Mouse (Mus musculus) frontal cortex, adult (tissue): Measurements from ENCODE around the gene Fpgs.

Experiments used
- ATAC-seq: cut with Nextera tagmentation; 2 replicates; pipeline ENCODE4 v1.9.2; 2017; ENCODE audit warnings: mild to moderate bottlenecking, moderate library complexity, mixed read lengths; ENCODE audit not compliant: low TSS enrichment

The Fpgs gene

DNA sequence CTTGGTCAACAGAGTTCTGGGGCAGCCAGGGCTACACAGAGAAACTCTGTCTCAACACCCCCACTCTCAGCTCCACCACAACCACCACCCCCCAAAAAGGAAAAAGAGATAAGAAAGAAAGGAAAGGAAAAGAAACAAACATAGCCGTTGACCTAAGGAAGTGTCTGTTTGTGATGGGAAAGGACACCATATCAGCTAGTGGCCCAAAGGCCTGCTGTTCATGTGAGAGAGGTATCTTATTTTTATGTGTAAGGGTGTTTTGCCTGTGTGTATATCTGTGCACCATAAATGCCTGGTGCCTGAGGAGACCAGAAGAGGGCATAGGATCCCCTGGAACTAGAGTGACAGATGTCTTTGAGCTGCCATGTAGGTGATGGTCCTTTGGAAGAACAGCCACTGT, 64.3 kb downstream of the Fpgs start:
- no peak for ATAC-seq

DNA sequence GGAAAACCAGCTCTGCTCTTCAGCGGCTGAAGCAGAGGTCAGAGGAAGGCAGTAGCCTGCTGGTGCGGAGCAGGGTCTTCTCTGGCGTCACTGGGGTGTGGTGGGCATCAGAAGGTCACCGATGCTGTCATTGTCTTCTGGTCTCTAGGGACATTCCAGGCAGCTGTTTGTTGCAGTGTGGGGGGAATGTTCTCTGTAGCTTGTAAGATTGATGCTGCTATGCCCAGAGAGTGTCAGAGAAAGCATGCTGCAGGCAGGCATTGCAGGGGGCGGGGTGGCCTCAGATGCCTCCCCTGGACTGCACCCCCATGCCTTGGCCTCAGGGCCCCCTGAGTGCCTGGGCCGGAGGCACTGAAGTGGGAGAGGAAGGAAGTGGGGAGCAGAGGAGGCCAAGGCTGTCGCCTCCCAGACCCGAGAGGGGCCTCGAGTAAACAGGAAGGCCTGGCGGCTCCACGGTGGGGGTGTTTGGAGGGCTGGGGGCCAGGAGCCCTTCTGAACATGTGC, 66.1 kb downstream of the Fpgs start:
- ATAC-seq = no peak

DNA sequence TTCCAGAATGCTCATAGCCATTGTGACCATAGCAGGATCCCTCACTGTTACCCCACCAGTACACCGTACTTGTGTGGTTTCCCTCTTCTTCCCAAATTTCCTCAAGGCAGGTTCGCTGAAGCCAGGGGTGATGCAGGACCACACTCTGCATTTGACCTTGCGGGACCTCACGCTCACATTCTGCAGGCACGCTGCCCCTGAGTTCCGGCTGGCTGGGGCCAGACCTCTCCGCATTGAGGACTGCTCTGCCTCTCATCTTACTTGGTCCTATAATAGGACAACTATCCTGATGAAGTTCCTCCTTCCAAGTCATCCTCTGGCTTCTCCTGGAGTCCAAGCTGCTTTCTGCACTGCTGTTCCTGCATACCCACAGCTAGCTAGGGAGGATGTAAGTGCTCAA, 67.3 kb downstream of the Fpgs start:
- no peak for ATAC-seq

DNA sequence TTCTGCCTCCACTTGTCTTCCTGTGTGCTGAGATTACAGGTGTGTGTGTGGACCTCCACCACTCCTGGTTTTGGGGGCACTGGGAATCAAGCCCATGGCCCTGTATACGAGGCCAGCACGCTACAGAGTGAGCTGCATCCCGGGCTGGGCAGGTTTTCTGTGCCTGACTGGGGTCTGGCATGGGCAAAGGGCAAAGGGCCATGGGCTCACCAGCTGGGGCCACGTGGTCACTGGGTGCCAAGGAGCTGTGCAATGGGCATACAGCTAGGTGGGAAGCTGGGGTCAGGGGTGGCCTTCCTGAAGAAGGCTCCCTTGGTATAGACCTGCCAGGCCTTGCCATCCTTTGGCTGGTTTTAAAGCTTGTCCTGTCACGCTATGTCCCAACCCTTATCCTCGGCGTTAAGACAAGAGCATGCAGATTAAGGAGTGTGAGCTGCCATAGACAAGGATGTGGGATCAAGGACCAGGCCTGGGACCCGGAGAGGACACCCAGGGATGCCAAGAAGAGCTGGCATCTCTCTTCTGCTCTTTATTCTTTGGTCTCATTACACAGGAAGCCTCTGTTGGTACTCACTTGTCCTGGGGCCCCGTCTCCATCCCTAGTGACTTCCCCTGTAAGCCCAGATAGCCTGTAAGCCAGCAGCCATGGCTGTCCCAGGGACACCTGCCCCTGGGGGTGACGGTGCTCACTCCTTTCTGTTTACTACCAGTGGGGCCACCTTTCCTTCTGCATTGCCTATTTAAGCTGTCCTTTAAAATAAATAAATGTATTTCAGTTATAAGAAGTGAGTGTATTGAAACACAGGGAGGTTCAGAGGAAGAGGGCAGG, 69.5 kb downstream of the Fpgs start:
- no peak for ATAC-seq

DNA sequence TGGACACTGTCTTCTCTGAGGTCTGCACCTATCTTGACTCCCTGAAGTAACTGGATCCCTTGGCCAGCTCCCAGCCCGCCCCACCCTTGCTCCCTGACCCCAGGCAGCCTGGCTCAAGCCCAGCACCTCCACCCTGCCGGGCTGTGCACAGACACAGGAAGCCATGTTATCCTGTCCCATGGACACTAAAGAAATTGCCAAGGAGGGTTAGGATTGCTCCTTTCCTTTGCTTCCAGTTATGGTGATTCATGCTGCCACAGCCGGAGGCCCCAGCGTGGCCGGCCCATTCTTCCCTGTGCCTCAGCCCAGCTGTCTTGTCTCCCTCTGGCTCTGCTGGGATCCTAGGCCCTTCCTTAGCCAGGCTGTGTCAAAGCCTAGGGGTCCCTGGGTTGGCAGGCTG, 70.3 kb downstream of the Fpgs start:
- ATAC-seq = no peak
